Mouse (Mus musculus) thymus, adult 2 months (tissue): Measurements from ENCODE around the gene Cpvl.

Experiments used
- CTCF ChIP-seq: fragments of 200-500 bp; IDR thresholded peaks from 2 replicates; pipeline ENCODE4 v1.5.1; 2012; ENCODE audit warnings: mild to moderate bottlenecking, control low read depth, low read length, moderate library complexity, borderline replicate concordance; ENCODE audit not compliant: control insufficient read depth, poor library complexity, insufficient read depth; ENCODE audit errors: extremely low read depth
- POLR2A ChIP-seq: fragments of 200-500 bp; IDR thresholded peaks from 2 replicates; pipeline ENCODE4 v1.6.1; 2012; ENCODE audit warnings: mild to moderate bottlenecking, low read length, control low read depth, moderate library complexity; ENCODE audit not compliant: control insufficient read depth, poor library complexity, insufficient read depth; ENCODE audit errors: extremely low read depth

DNA sequence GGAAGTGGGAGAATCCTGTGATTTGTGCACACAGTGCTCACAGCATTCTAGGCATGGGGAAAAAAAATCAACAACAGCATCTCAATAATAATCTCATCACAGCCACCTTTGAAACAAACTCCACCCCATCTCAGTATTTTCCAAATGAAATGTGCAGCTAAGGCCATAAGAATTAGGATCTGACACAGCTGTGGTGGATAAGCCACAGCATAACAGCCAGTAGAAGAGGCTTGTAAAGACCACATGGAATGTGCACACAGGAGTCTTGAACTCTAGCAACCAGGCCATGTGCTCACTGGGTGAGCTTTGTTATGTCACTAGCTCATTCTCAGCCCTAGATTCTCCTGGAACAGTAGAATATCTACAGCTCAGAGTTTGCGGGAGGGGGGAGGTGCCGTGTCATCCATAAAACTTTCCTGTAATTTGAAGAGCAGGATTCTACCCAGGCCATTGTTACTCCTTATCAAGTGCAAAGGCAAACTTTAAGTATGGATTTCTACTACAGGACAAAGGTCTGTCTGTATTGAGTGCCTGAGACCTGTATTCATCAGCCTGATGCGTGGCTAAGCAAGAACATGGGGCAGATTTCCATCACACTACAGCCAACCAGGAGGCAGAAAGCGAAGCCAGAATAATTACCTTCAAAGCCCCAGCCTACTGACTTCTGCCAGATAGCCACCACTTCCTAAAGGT lies 73.6 kb downstream of the Cpvl start:
- TF ChIP-seq CTCF = no peak
- TF ChIP-seq POLR2A = no peak
